8 mouse cellular contexts compared by ENCODE assay signal in the genomic region with DNA sequence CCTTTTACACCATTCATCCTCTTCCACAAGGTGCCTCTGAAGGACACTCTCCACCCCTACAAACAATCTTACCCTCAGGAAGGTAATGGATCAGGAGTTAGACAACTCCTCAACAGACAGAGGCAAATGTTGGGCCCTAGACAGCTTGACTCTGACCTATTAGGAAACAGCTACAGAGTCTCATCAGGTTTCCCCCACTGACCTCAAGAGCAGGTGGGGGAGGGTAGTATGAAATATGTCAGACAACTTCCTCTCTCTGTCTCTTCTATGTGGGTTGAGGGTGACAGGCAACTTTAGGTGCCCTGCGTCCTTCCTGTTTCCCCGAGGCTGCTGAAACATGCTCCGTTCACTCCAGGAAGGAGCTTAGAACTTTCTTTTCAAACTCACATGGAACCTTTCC.
A peak's percentile ranks its signal among the peaks of the same experiment; 100 is the strongest.
DNase-seq lines count a peak whose midpoint lies in the region; ATAC-seq lines count a peak whose summit lies in the region.
"Had no signal": no experiment of that assay in that cellular context is flagged by ENCODE, and none has a peak within 500 bp of the region (broad histone marks: within the 10 kb centered on the region; RNA-seq: fewer than 3 reads in every experiment).

No protein-coding gene starts in this region.

- ATAC-seq in inflammation-experienced regulatory T-cells, adult 6 months: peak; percentile 99

- intact Hi-C loops in left cerebral cortex, postnatal 14 days (cut with DNase I): no loop called here

- DNase-seq in 416B (ENCODE audit: low read depth): peak; percentile 89
- peak; percentile 66 to 74 for DNase-seq in B cell, adult 2 months
- DNase-seq in skeletal muscle tissue, adult 2 months (ENCODE audit: low read depth, low spot score): peak; percentile 23
- DNase-seq in left cerebral cortex, postnatal 14 days (ENCODE audit: low spot score in 2 of 2): no peak
- DNase-seq in adrenal gland, postnatal 14 days: no peak
- DNase-seq in gastrocnemius, adult 18-20 months (ENCODE audit: low spot score): no peak
- DNase-seq: kidney, adult 9 months had no signal

Comparison
In these comparisons a context has a peak if more than half of its experiments do, and no peak if none do; other contexts are left out.
1. DNase-seq: peak in 416B (single experiment), B cell, adult 2 months (2 of 2) and skeletal muscle tissue, adult 2 months (single experiment); none in left cerebral cortex, postnatal 14 days (0 of 2), adrenal gland, postnatal 14 days (single experiment) and gastrocnemius, adult 18-20 months (single experiment).